Mouse (Mus musculus) liver, postnatal 0 days (tissue): ENCODE measurements at regions not wholly inside any gene's neighbourhood (a gene's known extent, or its start where the extent isn't known, plus 50 kb on each side); places are given as distances from the start of the nearest gene placed in this dataset.

Source experiments
- ATAC-seq: fragments of 200-750 bp; cut with Nextera tagmentation; 2 replicates; pipeline ENCODE4 v1.8.0; 2017; ENCODE audit warnings: mild to moderate bottlenecking, moderate library complexity
- DNase-seq: peaks from one replicate; pipeline ENCODE4 v3.0.0-alpha.2; 2016
- H3K27ac ChIP-seq: fragments of 300-500 bp; sonication (generic); 2 replicates; pipeline ENCODE4 v1.5.1; 2014; ENCODE audit warnings: antibody characterized with exemption, moderate library complexity, mild to moderate bottlenecking, low read depth
- H3K27me3 ChIP-seq: fragments of 300-500 bp; sonication (generic); 2 replicates; pipeline ENCODE4 v1.6.1; 2014; ENCODE audit warnings: low read length, control low read depth, mixed read lengths; ENCODE audit not compliant: insufficient read depth
- H3K36me3 ChIP-seq: fragments of 300-500 bp; sonication (generic); replicated peaks from 2 replicates; pipeline ENCODE4 v1.6.1; 2014; ENCODE audit warnings: mild to moderate bottlenecking, control low read depth, low read length, moderate library complexity, mixed read lengths; ENCODE audit not compliant: insufficient read depth
- H3K4me1 ChIP-seq: fragments of 300-500 bp; sonication (generic); 2 replicates; pipeline ENCODE4 v1.6.1; 2014; ENCODE audit warnings: antibody characterized with exemption, mild to moderate bottlenecking, control low read depth; ENCODE audit not compliant: insufficient read depth
- H3K4me2 ChIP-seq: fragments of 300-500 bp; sonication (generic); 2 replicates; pipeline ENCODE4 v1.6.1; 2014; ENCODE audit warnings: low read depth, mild to moderate bottlenecking, low read length, moderate library complexity, mixed read lengths
- H3K4me3 ChIP-seq: fragments of 300-500 bp; sonication (generic); 2 replicates; pipeline ENCODE4 v1.5.1; 2014; ENCODE audit warnings: low read depth, low read length
- H3K9ac ChIP-seq: fragments of 300-500 bp; sonication (generic); replicated peaks from 2 replicates; pipeline ENCODE4 v1.6.1; 2014; ENCODE audit warnings: mild to moderate bottlenecking, moderate library complexity
- H3K9me3 ChIP-seq: fragments of 300-500 bp; sonication (generic); 2 replicates; pipeline ENCODE4 v1.6.1; 2016; ENCODE audit warnings: mild to moderate bottlenecking, control low read depth, low read length, mixed read lengths
- CTCF ChIP-seq: sonication (generic); IDR thresholded peaks from 2 replicates; pipeline ENCODE4 v1.5.1; 2016; ENCODE audit warnings: antibody characterized with exemption, low read depth
- EP300 ChIP-seq: IDR thresholded peaks from 2 replicates; pipeline ENCODE4 v1.6.1; 2016; ENCODE audit warnings: antibody characterized with exemption, low read depth, mild to moderate bottlenecking
- WGBS: fragments of 180-500 bp; shearing (Covaris S2); extraction: QIAGEN DNeasy Blood & Tissue Kit; methylation state at CpG from one replicate; pipeline ENCODE4 v1.1.7; 2014; ENCODE audit not compliant: insufficient replicate concordance; 5-methylcytosine and 5-hydroxymethylcytosine counted together

- TF ChIP-seq CTCF (no peak), EP300 (no peak)
- Histone ChIP-seq H3K36me3 (no peaks in the 10 kb centered on the region), H3K9me3 (no peaks in the 10 kb centered on the region), H3K4me1 (no peaks in the 10 kb centered on the region), H3K27me3 (no peaks in the 10 kb centered on the region), H3K9ac (no peak overlapping the region), H3K27ac (no peak overlapping the region), H3K4me2 (no peak overlapping the region), H3K4me3 (no peak overlapping the region)
- WGBS, result 78% methylated on average over 6 of the region's 6 CpGs
- DNase-seq (no peak), ATAC-seq (no peak)
Measured at GRCm38 (mm10) chr8:8418929-8419328, 242.1 kb downstream of the Efnb2 start.

- H3K4me1 ChIP-seq, result no peaks in the 10 kb centered on the region
- no peak for DNase-seq
- H3K4me3 ChIP-seq, result no peak overlapping the region
- no peaks in the 10 kb centered on the region for H3K36me3 ChIP-seq
- TF ChIP-seq CTCF, result no peak
- TF ChIP-seq EP300, result no peak
- no peak overlapping the region for H3K4me2 ChIP-seq
- 80% methylated on average over 2 of the region's 2 CpGs for WGBS
- no peaks in the 10 kb centered on the region for H3K9me3 ChIP-seq
- H3K27me3 ChIP-seq, result no peaks in the 10 kb centered on the region
- ATAC-seq, result no peak
- no peak overlapping the region for H3K9ac ChIP-seq
- H3K27ac ChIP-seq, result no peak overlapping the region
Measured at GRCm38 (mm10) chr8:8418525-8418924, 242.5 kb downstream of the Efnb2 start.

DNA sequence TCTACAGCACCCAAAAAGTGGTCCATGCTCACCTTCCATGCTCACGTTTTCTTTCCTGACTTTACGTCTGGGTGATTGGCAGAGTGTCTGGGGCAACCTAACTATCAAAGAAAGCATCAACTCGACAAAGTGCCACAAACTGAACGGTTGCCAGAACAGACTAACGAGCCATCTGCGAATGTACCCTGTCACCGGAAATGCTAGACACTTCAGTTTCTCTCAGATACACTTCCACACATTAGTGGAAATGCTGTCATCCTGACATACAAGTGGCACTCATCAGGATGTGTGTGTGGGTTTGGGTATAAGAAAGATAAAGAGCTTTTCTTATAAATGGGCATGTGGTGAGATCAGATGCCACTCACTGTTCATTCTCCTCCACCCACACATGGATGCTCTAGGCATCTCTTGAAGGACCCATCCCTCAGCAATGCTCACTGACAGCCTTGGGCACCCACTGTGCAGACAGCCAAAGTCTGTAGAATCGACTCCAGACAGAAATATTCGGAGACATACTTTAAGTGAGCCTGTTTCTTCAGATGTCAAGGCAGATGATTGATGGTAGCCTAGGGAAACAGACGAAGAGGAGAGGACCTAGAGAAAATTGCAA is 244.8 kb downstream of the Efnb2 start:
- Histone ChIP-seq H3K4me2 (no peak overlapping the region), H3K36me3 (no peaks in the 10 kb centered on the region), H3K9me3 (no peaks in the 10 kb centered on the region), H3K27ac (no peak overlapping the region), H3K4me1 (no peaks in the 10 kb centered on the region), H3K27me3 (no peaks in the 10 kb centered on the region), H3K9ac (no peak overlapping the region), H3K4me3 (no peak overlapping the region)
- TF ChIP-seq CTCF (no peak), EP300 (no peak)
- DNase-seq, result no peak
- WGBS, result 57% methylated on average over 10 of the region's 10 CpGs
- no peak for ATAC-seq

GRCm38 (mm10) chr8:8407357-8407756 is 253.7 kb downstream of the Efnb2 start:
- H3K9me3 ChIP-seq, result no peaks in the 10 kb centered on the region
- H3K36me3 ChIP-seq, result no peaks in the 10 kb centered on the region
- no peaks in the 10 kb centered on the region for H3K27me3 ChIP-seq
- no peaks in the 10 kb centered on the region for H3K4me1 ChIP-seq
- no peak overlapping the region for H3K4me2 ChIP-seq
- no peak overlapping the region for H3K27ac ChIP-seq
- ATAC-seq, result no peak
- H3K9ac ChIP-seq, result no peak overlapping the region
- no peak overlapping the region for H3K4me3 ChIP-seq
- DNase-seq, result no peak
- WGBS, result 41% methylated on average over 3 of the region's 3 CpGs
- TF ChIP-seq CTCF, result no peak
- no peak for TF ChIP-seq EP300

DNA sequence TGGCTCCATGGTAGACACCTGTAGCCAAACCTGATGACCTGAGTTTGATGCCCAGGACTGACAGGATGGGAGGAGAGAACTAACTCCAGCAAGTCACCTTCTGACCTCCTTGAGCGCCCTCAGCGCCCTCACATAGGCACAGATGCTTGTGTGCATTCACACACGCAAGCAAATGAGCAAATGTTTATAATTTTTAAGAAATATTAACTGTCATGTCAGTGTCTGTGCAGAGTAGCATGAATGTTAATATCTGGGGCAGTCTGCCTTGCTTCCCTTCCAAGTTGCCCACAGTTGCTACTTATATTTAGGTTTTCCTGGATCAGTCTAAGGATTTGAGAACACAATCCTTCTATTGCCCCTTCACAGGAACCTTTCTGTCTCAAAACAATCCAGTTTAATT is 257.6 kb downstream of the Efnb2 start:
- 65% methylated on average over 3 of the region's 3 CpGs for WGBS
- no peaks in the 10 kb centered on the region for H3K27me3 ChIP-seq
- H3K9me3 ChIP-seq, result no peaks in the 10 kb centered on the region
- H3K27ac ChIP-seq, result no peak overlapping the region
- no peak overlapping the region for H3K4me3 ChIP-seq
- H3K36me3 ChIP-seq, result no peaks in the 10 kb centered on the region
- H3K4me1 ChIP-seq, result no peaks in the 10 kb centered on the region
- DNase-seq, result no peak
- no peak overlapping the region for H3K9ac ChIP-seq
- no peak for ATAC-seq
- H3K4me2 ChIP-seq, result no peak overlapping the region
- TF ChIP-seq CTCF (no peak), EP300 (no peak)

DNA sequence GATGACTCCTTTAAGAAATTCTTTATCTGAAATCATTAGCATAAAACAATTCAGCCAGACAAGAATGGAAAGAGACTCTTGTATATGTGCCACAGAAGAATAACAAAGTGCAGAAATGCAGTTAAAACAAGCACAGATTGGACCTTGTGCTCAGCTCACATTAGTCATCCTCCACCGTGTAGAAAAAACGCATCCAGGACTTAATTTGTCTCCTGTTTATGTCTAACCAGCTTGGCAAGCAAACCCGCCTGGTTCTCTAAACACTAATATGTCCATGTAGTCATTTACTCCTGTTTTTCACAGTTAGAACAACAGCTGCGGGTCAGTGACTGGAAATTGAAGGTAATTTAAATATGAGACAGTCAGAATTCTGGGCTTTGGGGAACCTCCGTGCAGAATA is 268.7 kb downstream of the Efnb2 start:
- no peaks in the 10 kb centered on the region for H3K9me3 ChIP-seq
- TF ChIP-seq CTCF (no peak), EP300 (no peak)
- no peak for DNase-seq
- no peaks in the 10 kb centered on the region for H3K4me1 ChIP-seq
- WGBS, result 73% methylated on average over 5 of the region's 5 CpGs
- H3K36me3 ChIP-seq, result no peaks in the 10 kb centered on the region
- no peak overlapping the region for H3K4me3 ChIP-seq
- H3K27ac ChIP-seq, result no peak overlapping the region
- ATAC-seq, result no peak
- H3K9ac ChIP-seq, result no peak overlapping the region
- H3K4me2 ChIP-seq, result no peak overlapping the region
- no peaks in the 10 kb centered on the region for H3K27me3 ChIP-seq

DNA sequence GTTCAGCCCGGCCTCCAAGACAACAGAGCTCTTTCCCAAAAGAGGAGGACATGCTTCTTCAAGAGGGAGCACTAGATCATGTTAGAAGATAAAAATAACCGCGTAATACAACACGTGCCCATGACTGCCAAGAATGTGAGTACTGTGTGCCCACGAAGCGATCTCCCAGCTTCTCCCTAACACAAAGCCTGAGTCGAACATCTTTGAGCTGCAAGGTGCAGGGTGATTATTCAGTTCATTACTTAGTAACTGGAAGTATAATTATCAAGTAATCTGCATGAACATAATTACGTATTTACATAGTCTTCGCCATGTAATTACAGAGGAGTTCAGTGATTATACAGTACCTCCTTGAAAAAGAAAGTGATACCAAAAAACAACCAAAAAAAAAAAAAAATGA is 269.7 kb downstream of the Efnb2 start:
- TF ChIP-seq CTCF (no peak), EP300 (no peak)
- DNase-seq (no peak), ATAC-seq (no peak)
- no peaks in the 10 kb centered on the region for H3K9me3 ChIP-seq
- no peak overlapping the region for H3K9ac ChIP-seq
- no peak overlapping the region for H3K4me3 ChIP-seq
- H3K4me1 ChIP-seq, result no peaks in the 10 kb centered on the region
- H3K4me2 ChIP-seq, result no peak overlapping the region
- no peaks in the 10 kb centered on the region for H3K36me3 ChIP-seq
- WGBS, result 76% methylated on average over 9 of the region's 9 CpGs
- no peak overlapping the region for H3K27ac ChIP-seq
- H3K27me3 ChIP-seq, result no peaks in the 10 kb centered on the region
